Mouse (Mus musculus): ENCODE data around the gene Cog6. TPM values are rescaled to one million over a fixed set of nuclear protein-coding genes. Genes with fewer than 3 reads are reported as not detected.

Cog6 gene
- polyA plus RNA-seq, 1 experiment from 2014 or later: 52.7 TPM

Other genes with a start within 250 kb of the Cog6 start
- gene Lhfp, start 24.3 kb upstream of the Cog6 start, polyA plus RNA-seq (2015; fragmentation: Nextera tagmentation; extraction: Ambion mirVana): 94.2 and 98.0 TPM in 2 replicates

All from limb, embryonic 13.5 days (tissue).